ENCODE assay signal across 1 mouse cellular context in the genomic region with DNA sequence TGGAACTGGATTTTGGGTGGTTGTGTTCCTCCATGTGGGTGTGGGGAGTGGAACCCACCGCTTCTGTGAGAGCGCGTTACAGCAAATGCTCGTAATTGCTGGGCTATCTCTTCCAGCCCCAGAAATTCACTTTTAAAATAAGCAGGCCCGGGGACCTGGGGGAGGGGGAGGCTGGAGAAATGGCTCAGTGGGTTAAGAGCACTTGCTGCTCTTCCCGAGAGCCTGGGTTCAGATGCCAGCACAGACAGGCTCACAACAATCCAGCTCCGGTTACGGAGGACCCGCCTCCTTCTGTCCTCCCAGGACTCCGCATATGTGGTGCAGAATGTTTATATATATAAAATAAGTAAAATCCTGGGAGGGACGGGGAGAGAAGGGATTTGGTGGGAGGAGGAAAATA.
TF ChIP-seq lines count a peak whose summit lies in the region.

No protein-coding gene starts in this region.

TF ChIP-seq in myocyte, 11 proteins besides CTCF, POLR2A, EP300 and RAD21 (continued from another document):
- no peak for TF ChIP-seq TCF12 (IDR thresholded peaks at IDR 0.05; ENCODE audit: insufficient read depth, poor library complexity, severe bottlenecking)
TF ChIP-seq in myocyte: peak in this region for 0.
